Mouse (Mus musculus) forebrain, embryonic 15.5 days (tissue): ENCODE measurements around the gene Adgrb3. TPM values are rescaled to one million over a fixed set of nuclear protein-coding genes. Genes with fewer than 3 reads are reported as not detected.

ENCODE experiments used
- ATAC-seq: fragments of 200-750 bp; cut with Nextera tagmentation; replicated peaks from 2 replicates; pipeline ENCODE4 v1.8.0; 2017; ENCODE audit warnings: mild to moderate bottlenecking, moderate TSS enrichment, moderate library complexity
- H3K27ac ChIP-seq: fragments of 300-500 bp; sonication (generic); replicated peaks from 2 replicates; pipeline ENCODE4 v1.5.1; 2015; ENCODE audit warnings: mild to moderate bottlenecking, inconsistent platforms
- H3K27me3 ChIP-seq: fragments of 300-500 bp; sonication (generic); 2 replicates; pipeline ENCODE4 v1.6.1; 2015; ENCODE audit warnings: inconsistent platforms
- H3K36me3 ChIP-seq: fragments of 300-500 bp; sonication (generic); 2 replicates; pipeline ENCODE4 v1.6.1; 2015; ENCODE audit warnings: mild to moderate bottlenecking, inconsistent platforms
- H3K4me1 ChIP-seq: fragments of 300-500 bp; sonication (generic); 2 replicates; pipeline ENCODE4 v1.6.1; 2015; ENCODE audit warnings: inconsistent platforms
- H3K4me2 ChIP-seq: fragments of 300-500 bp; sonication (generic); replicated peaks from 2 replicates; pipeline ENCODE4 v1.6.1; 2015; ENCODE audit warnings: mild to moderate bottlenecking, inconsistent platforms
- H3K4me3 ChIP-seq: fragments of 300-500 bp; sonication (generic); 2 replicates; pipeline ENCODE4 v1.5.1; 2015; ENCODE audit warnings: mild to moderate bottlenecking, inconsistent platforms
- H3K9ac ChIP-seq: fragments of 300-500 bp; sonication (generic); replicated peaks from 2 replicates; pipeline ENCODE4 v1.6.1; 2015; ENCODE audit warnings: mild to moderate bottlenecking, inconsistent platforms
- H3K9me3 ChIP-seq: fragments of 300-500 bp; sonication (generic); 2 replicates; pipeline ENCODE4 v1.6.1; 2016; ENCODE audit warnings: inconsistent platforms
- WGBS: fragments of 180-500 bp; shearing (Covaris S2); methylation state at CpG from one replicate; pipeline ENCODE4 v1.1.7; 2015; ENCODE audit warnings: mixed read lengths; 5-methylcytosine and 5-hydroxymethylcytosine counted together
- polyA plus RNA-seq: library from polyadenylated mRNA; unstranded; fragments of >200 nt; fragmentation: Nextera tagmentation; extraction: Ambion mirVana; gene quantifications from 2 replicates; pipeline ENCODE4 v1.2.1, GENCODE M21; 2015

Adgrb3 gene
- polyA plus RNA-seq, 1 experiment from 2014 or later: 45.9 TPM

- Histone ChIP-seq H3K9me3 (no peaks in the 10 kb centered on the region), H3K27me3 (no peaks in the 10 kb centered on the region), H3K4me1 (peaks cover 7% of the 10 kb centered on the region; the same call in 1 of the 2 replicates), H3K4me2 (no peak overlapping the region), H3K4me3 (no peak overlapping the region), H3K9ac (no peak overlapping the region), H3K36me3 (no peaks in the 10 kb centered on the region), H3K27ac (peak overlapping the region; percentile 51)
- ATAC-seq: no peak
- 29% methylated on average over 4 of the region's 4 CpGs for WGBS
These were observed 697.2 kb downstream of the Adgrb3 start for GRCm38 (mm10) chr1:25132150-25132824.

- Histone ChIP-seq H3K4me3 (no peak overlapping the region), H3K9ac (no peak overlapping the region), H3K27me3 (no peaks in the 10 kb centered on the region), H3K36me3 (no peaks in the 10 kb centered on the region), H3K4me2 (no peak overlapping the region), H3K9me3 (no peaks in the 10 kb centered on the region), H3K27ac (no peak overlapping the region), H3K4me1 (no peaks in the 10 kb centered on the region)
- WGBS: 64% methylated on average over 11 of the region's 11 CpGs
- no peak for ATAC-seq
These were observed 714.0 kb downstream of the Adgrb3 start for GRCm38 (mm10) chr1:25115512-25115911.

- H3K9ac ChIP-seq: no peak overlapping the region
- H3K36me3 ChIP-seq: no peaks in the 10 kb centered on the region
- H3K27ac ChIP-seq: peak overlapping the region; percentile 79
- H3K4me2 ChIP-seq: no peak overlapping the region
- 28% methylated on average over 3 of the region's 3 CpGs for WGBS
- H3K9me3 ChIP-seq: no peaks in the 10 kb centered on the region
- no peaks in the 10 kb centered on the region for H3K27me3 ChIP-seq
- ATAC-seq: peak; percentile 77
- no peak overlapping the region for H3K4me3 ChIP-seq
- H3K4me1 ChIP-seq: peaks cover 23% of the 10 kb centered on the region
These were observed 721.9 kb downstream of the Adgrb3 start for GRCm38 (mm10) chr1:25107500-25108101.

GRCm38 (mm10) chr1:25106679-25107078 is 722.8 kb downstream of the Adgrb3 start:
- 77% methylated on average over 6 of the region's 6 CpGs for WGBS

GRCm38 (mm10) chr1:25105367-25105766 is 724.1 kb downstream of the Adgrb3 start:
- WGBS: 43% methylated on average over 4 of the region's 4 CpGs
- Histone ChIP-seq H3K4me1 (peaks cover 23% of the 10 kb centered on the region), H3K27me3 (no peaks in the 10 kb centered on the region), H3K36me3 (0 out of 2 replicates have a peak, but pooled peaks cover 3% of the 10 kb centered on the region), H3K4me3 (no peak overlapping the region), H3K27ac (peak overlapping the region; percentile 38; the same call in 1 of the 2 replicates), H3K4me2 (no peak overlapping the region), H3K9me3 (no peaks in the 10 kb centered on the region), H3K9ac (no peak overlapping the region)
- peak; percentile 70 for ATAC-seq

More at GRCm38 (mm10) chr1:25106679-25107078, 722.8 kb downstream of the Adgrb3 start:
- Histone ChIP-seq H3K4me3 (no peak overlapping the region), H3K4me1 (peaks cover 23% of the 10 kb centered on the region), H3K27ac (peak overlapping the region; percentile 79), H3K4me2 (no peak overlapping the region), H3K9ac (no peak overlapping the region), H3K27me3 (no peaks in the 10 kb centered on the region), H3K9me3 (no peaks in the 10 kb centered on the region), H3K36me3 (no peaks in the 10 kb centered on the region)
- no peak for ATAC-seq

GRCm38 (mm10) chr1:25088010-25088719 is 741.3 kb downstream of the Adgrb3 start:
- ATAC-seq: no peak
- H3K36me3 ChIP-seq: no peaks in the 10 kb centered on the region
- H3K9ac ChIP-seq: no peak overlapping the region
- H3K4me2 ChIP-seq: no peak overlapping the region
- H3K4me1 ChIP-seq: peaks cover 25% of the 10 kb centered on the region
- H3K27me3 ChIP-seq: no peaks in the 10 kb centered on the region
- WGBS: 2% methylated on average over 5 of the region's 5 CpGs
- H3K9me3 ChIP-seq: no peaks in the 10 kb centered on the region
- peak overlapping the region; percentile 25; the same call in 1 of the 2 replicates for H3K27ac ChIP-seq
- no peak overlapping the region for H3K4me3 ChIP-seq

- Histone ChIP-seq H3K4me1 (peaks cover 31% of the 10 kb centered on the region), H3K36me3 (no peaks in the 10 kb centered on the region), H3K27me3 (no peaks in the 10 kb centered on the region), H3K4me2 (peak overlapping the region; percentile 8; the same call in 1 of the 2 replicates), H3K9ac (no peak overlapping the region), H3K9me3 (no peaks in the 10 kb centered on the region), H3K4me3 (no peak overlapping the region), H3K27ac (peak overlapping the region; percentile 71)
- peak; percentile 88 for ATAC-seq
- WGBS: 33% methylated on average over 14 of the region's 14 CpGs
These were observed 743.7 kb downstream of the Adgrb3 start for GRCm38 (mm10) chr1:25085616-25086372.

- Histone ChIP-seq H3K27me3 (no peaks in the 10 kb centered on the region), H3K4me1 (peaks cover 21% of the 10 kb centered on the region), H3K36me3 (no peaks in the 10 kb centered on the region), H3K4me3 (no peak overlapping the region), H3K9me3 (no peaks in the 10 kb centered on the region), H3K27ac (peak overlapping the region; percentile 64), H3K4me2 (no peak overlapping the region), H3K9ac (no peak overlapping the region)
- 58% methylated on average over 8 of the region's 8 CpGs for WGBS
- ATAC-seq: peak; percentile 74
These were observed 747.1 kb downstream of the Adgrb3 start for GRCm38 (mm10) chr1:25082377-25082776.

GRCm38 (mm10) chr1:25081265-25081849 is 748.1 kb downstream of the Adgrb3 start:
- no peak overlapping the region for H3K4me3 ChIP-seq
- no peak overlapping the region for H3K27ac ChIP-seq
- WGBS: 72% methylated on average over 4 of the region's 4 CpGs
- no peaks in the 10 kb centered on the region for H3K9me3 ChIP-seq
- H3K36me3 ChIP-seq: no peaks in the 10 kb centered on the region
- no peaks in the 10 kb centered on the region for H3K27me3 ChIP-seq
- peaks cover 17% of the 10 kb centered on the region for H3K4me1 ChIP-seq
- H3K9ac ChIP-seq: no peak overlapping the region
- no peak for ATAC-seq
- H3K4me2 ChIP-seq: no peak overlapping the region

GRCm38 (mm10) chr1:25079395-25079794 is 750.1 kb downstream of the Adgrb3 start:
- H3K9me3 ChIP-seq: no peaks in the 10 kb centered on the region
- WGBS: 90% methylated on average over 2 of the region's 2 CpGs
- no peak for ATAC-seq
- no peak overlapping the region for H3K4me3 ChIP-seq
- no peak overlapping the region for H3K27ac ChIP-seq
- H3K36me3 ChIP-seq: no peaks in the 10 kb centered on the region
- no peak overlapping the region for H3K4me2 ChIP-seq
- peaks cover 6% of the 10 kb centered on the region; the same call in 1 of the 2 replicates for H3K4me1 ChIP-seq
- H3K9ac ChIP-seq: no peak overlapping the region
- H3K27me3 ChIP-seq: no peaks in the 10 kb centered on the region

- no peak overlapping the region for H3K4me2 ChIP-seq
- H3K9ac ChIP-seq: no peak overlapping the region
- no peaks in the 10 kb centered on the region for H3K27me3 ChIP-seq
- no peaks in the 10 kb centered on the region for H3K9me3 ChIP-seq
- no peak for ATAC-seq
- no peak overlapping the region for H3K4me3 ChIP-seq
- no peaks in the 10 kb centered on the region for H3K4me1 ChIP-seq
- WGBS: 68% methylated on average over 5 of the region's 5 CpGs
- H3K27ac ChIP-seq: no peak overlapping the region
- H3K36me3 ChIP-seq: no peaks in the 10 kb centered on the region
These were observed 753.6 kb downstream of the Adgrb3 start for GRCm38 (mm10) chr1:25075952-25076351.
